Mouse (Mus musculus): Measurements from ENCODE around the gene Pou4f1.

Pou4f1 gene

DNA sequence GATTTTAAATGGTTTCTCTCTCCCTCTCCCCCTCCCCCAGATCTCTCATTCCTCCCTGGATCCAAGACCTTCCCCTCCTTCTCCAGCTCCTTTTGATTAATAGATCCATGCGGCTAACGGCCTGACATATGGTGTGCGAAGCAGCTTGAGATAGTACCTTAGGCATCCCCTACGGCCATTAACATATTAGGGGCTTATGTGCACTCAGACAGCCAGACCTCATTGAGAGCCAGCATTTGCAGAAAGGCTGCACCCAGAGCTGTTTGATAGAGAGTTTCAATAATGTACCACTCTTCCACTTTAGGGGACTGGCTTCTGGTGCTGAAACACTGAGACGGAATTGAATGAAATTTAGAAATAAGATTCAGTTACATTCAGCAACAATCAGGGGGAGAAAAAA lies 10.8 kb downstream of the Pou4f1 start:
- no peak for DNase-seq (ENCODE audit: low read depth)

DNA sequence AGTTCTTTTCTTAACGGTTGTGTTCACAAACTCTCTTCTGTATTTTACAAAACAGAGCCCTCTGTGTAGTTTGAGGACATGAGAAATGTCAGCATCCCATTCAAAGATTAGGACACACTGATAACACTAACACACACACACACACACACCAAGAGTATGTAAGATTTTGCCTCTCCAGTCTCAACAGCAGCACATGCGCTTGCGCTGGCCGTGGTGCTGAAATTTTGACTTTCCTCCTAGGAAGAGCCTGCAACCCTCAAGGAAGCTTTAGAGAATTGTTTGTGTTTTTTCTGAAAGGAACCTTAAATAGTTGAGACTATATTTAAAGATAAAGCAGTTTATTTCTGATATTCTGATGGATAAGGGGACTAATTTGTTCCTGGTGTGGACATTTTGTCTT lies 14.0 kb downstream of the Pou4f1 start:
- peak; percentile 52 for DNase-seq (ENCODE audit: low read depth)

- DNase-seq (ENCODE audit: low read depth), result no peak
Observed at GRCm38 (mm10) chr14:104434293-104434692, 33.5 kb downstream of the Pou4f1 start.

- DNase-seq (ENCODE audit: low read depth), result no peak
Observed at GRCm38 (mm10) chr14:104430819-104431218, 37.0 kb downstream of the Pou4f1 start.

GRCm38 (mm10) chr14:104423688-104424470 lies 43.9 kb downstream of the Pou4f1 start:
- DNase-seq (ENCODE audit: low read depth), result no peak

All from c-Kit-positive CD71-positive TER-119-negative erythroid progenitor cells, embryonic 14.5 days (primary cell).